Mouse (Mus musculus) layer of hippocampus, adult 11-12 months (tissue): Measurements from ENCODE around the gene Gm21958.

Experiments used
- DNase-seq: peaks from one replicate; pipeline ENCODE4 v3.0.0; 2022; ENCODE audit warnings: low spot score

The Gm21958 gene

GRCm38 (mm10) chr3:54714253-54714652, at the start of gene Gm21958:
Gm21958 (minus strand) TSS chr3:54714353.
- DNase-seq = no peak

GRCm38 (mm10) chr3:54761258-54761657, 47.1 kb upstream of the Gm21958 start:
- no peak for DNase-seq

- no peak for DNase-seq
These were observed 46.4 kb upstream of the Gm21958 start for GRCm38 (mm10) chr3:54760321-54761115.

DNA sequence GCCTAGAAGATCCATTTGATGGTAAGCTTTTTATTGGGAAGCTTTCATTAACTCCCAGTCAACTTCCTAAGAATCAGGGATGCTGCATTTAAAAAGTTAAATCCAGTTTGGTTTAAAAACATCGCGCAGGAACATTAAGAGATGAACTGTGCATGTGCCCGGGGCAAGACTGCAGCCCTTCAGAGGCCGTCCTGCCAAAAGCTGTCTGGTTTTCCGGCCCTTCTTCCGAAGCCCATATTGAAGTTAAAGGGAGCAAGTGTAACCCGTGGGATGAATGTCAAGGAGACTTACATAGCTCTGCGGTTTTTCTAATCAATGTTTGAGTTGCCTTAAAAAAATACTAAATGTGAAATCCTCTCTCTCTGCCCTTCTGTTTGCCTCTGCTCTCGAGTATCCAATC, 45.1 kb upstream of the Gm21958 start:
- no peak for DNase-seq

DNA sequence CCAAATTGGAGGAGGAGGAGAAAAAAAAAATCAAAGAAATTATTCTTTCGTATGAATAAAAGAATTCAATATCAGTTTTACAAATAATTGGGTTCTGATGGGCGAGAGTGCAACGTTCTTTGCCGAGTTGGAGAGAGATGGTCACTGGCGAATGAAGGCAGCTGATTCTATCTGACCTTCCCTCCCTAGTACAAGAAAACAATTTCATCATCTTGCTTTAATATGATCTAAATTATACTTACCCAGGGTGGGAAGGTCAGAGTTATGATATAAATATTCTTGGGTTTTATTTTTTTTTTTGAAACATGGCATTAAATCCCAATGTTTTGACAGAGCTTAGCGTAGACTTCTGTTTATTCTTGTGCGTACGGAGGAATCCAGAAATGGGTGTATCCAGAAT, 43.3 kb upstream of the Gm21958 start:
- no peak for DNase-seq

GRCm38 (mm10) chr3:54756058-54756457, 41.9 kb upstream of the Gm21958 start:
- DNase-seq = peak; percentile 22

GRCm38 (mm10) chr3:54755145-54756041, 41.2 kb upstream of the Gm21958 start, which contains the start of gene Smad9:
Smad9 (plus strand) TSS chr3:54755582.
- peak; percentile 57 for DNase-seq

GRCm38 (mm10) chr3:54753411-54753810, 39.3 kb upstream of the Gm21958 start:
- no peak for DNase-seq

GRCm38 (mm10) chr3:54745799-54746198, 31.6 kb upstream of the Gm21958 start:
- no peak for DNase-seq

GRCm38 (mm10) chr3:54741965-54742364, 27.8 kb upstream of the Gm21958 start:
- DNase-seq = no peak

DNA sequence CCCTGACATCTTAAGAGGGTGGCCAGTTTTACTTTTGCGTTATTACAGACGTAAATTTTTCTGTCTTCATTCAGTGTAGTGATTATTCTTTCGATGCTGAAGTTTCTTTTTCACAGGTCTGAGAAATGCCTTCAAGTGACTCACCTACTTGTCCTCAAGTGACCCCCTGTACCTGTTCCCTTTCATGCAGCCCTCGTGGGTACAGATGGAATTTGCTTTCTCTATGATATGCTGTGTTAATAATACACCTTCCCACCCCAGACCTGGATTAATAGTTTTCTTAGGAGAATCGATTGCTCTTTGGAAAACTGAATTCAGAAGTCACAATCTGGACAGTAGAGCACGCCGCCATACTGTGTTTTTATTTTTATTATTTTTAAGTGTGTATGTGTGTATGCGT, 23.2 kb upstream of the Gm21958 start:
- no peak for DNase-seq

- DNase-seq = no peak
These were observed 22.2 kb upstream of the Gm21958 start for GRCm38 (mm10) chr3:54736101-54736927.

GRCm38 (mm10) chr3:54735247-54736046, 21.3 kb upstream of the Gm21958 start, which contains the start of the genes Exosc8 and Alg5:
Exosc8 (minus strand) TSS chr3:54735393.
Alg5 (plus strand) TSS chr3:54735539.
- DNase-seq = peak; percentile 91

GRCm38 (mm10) chr3:54734411-54735246, 20.5 kb upstream of the Gm21958 start:
- peak; percentile 89 for DNase-seq

- DNase-seq = no peak
These were observed 18.2 kb upstream of the Gm21958 start for GRCm38 (mm10) chr3:54732371-54732770.

DNA sequence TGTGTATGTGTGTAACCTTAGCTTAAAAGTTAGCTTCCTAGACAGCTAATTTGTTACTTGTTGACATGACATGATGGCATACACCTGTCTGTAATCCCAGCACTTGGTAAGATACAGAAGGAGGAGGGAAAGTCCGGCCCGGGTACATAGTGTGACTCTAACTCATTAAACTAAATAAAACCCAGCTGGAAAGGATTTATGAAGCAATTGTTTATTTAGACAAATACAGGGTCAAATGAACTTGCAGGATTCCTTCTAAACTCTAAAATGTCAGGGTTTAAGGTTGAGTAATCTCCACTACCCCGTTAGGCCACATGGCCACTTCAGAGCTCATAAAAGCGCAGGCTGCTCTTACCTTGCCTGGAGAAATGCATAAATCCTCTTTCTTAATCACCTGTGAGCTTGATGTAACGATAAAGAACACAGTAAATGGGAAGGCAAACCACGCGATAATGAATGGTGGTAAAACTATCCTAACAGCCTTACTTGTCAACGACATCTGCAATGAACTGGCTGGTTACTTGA, 17.5 kb upstream of the Gm21958 start:
- DNase-seq = no peak

GRCm38 (mm10) chr3:54728100-54728499, 13.9 kb upstream of the Gm21958 start:
- no peak for DNase-seq

DNA sequence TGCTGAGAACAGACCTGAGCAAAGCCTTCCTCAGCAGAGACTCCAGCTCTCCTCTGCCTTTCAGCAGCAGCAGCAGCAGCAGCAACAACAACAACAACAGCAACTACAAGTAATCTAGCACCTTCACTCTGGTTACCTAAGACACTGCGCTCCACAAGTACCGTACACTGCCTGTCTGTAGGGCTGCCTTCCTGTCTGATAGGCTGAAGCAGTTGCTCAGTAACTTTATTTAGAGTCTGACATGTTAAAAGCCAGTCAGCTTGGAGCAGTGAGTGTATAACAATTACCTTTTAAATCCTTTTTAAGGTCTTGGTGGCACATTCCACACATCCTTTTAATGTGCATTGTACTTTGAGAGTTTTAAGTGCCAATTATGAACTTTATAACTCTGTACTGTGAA, 13.4 kb upstream of the Gm21958 start:
- no peak for DNase-seq

GRCm38 (mm10) chr3:54725344-54725743, 11.2 kb upstream of the Gm21958 start:
- DNase-seq = no peak
